Mouse (Mus musculus) fat pad, adult 2 months (tissue): ENCODE measurements around the gene Hist1h2bb.
"Not testable (repeated sequence)": the region's sequence is repeated elsewhere in the genome, so short reads cannot be mapped to it uniquely, and the experiment has no call there.

ENCODE experiments used
- DNase-seq: peaks from one replicate; pipeline ENCODE4 v3.0.0-alpha.2; 2011; ENCODE audit warnings: low read depth, low spot score; ENCODE audit errors: extremely low read depth

Gene Hist1h2bb

GRCm38 (mm10) chr13:23763586-23764323 is 17.2 kb downstream of the Hist1h2bb start, which contains the start of gene Hist1h1a:
Gene Hist1h1a, plus strand, starts transcription at chr13:23763666.
- DNase-seq, result no peak

GRCm38 (mm10) chr13:23764324-23765171 is 18.0 kb downstream of the Hist1h2bb start:
- DNase-seq, result no peak

GRCm38 (mm10) chr13:23765172-23765513 is 18.6 kb downstream of the Hist1h2bb start:
- DNase-seq, result no peak

GRCm38 (mm10) chr13:23766772-23767171 is 20.2 kb downstream of the Hist1h2bb start:
- no peak for DNase-seq

GRCm38 (mm10) chr13:23768834-23769397 is 22.4 kb downstream of the Hist1h2bb start:
- DNase-seq, result no peak

- not testable (repeated sequence) for DNase-seq
Measured at GRCm38 (mm10) chr13:23769613-23770012, 23.1 kb downstream of the Hist1h2bb start, which contains the start of gene Trim38. Gene Trim38, plus strand, starts transcription at chr13:23769913.

GRCm38 (mm10) chr13:23772561-23773313 is 26.2 kb downstream of the Hist1h2bb start:
- no peak for DNase-seq

GRCm38 (mm10) chr13:23778339-23778738 is 31.8 kb downstream of the Hist1h2bb start:
- no peak for DNase-seq

GRCm38 (mm10) chr13:23779025-23779424 is 32.5 kb downstream of the Hist1h2bb start:
- no peak for DNase-seq

GRCm38 (mm10) chr13:23792520-23792919 is 46.0 kb downstream of the Hist1h2bb start:
- no peak for DNase-seq
